Mouse (Mus musculus) stomach, embryonic 16.5 days (tissue): ENCODE measurements around the gene Fgf8. TPM values are rescaled to one million over a fixed set of nuclear protein-coding genes. Genes with fewer than 3 reads are reported as not detected.

ENCODE experiments used
- ATAC-seq: fragments of 200-750 bp; cut with Nextera tagmentation; 2 replicates; pipeline ENCODE4 v1.8.0; 2017; ENCODE audit warnings: moderate number of reproducible peaks, moderate TSS enrichment; ENCODE audit not compliant: insufficient read depth, low FRiP score
- H3K27ac ChIP-seq: fragments of 300-500 bp; sonication (generic); 2 replicates; pipeline ENCODE4 v1.5.1; 2014; ENCODE audit warnings: low read length
- H3K27me3 ChIP-seq: fragments of 300-500 bp; sonication (generic); 2 replicates; pipeline ENCODE4 v1.6.1; 2014; ENCODE audit warnings: low read length, control low read depth, mixed read lengths; ENCODE audit not compliant: control insufficient read depth, insufficient read depth
- H3K36me3 ChIP-seq: fragments of 300-500 bp; sonication (generic); 2 replicates; pipeline ENCODE4 v1.6.1; 2014; ENCODE audit warnings: low read length; ENCODE audit not compliant: control insufficient read depth, insufficient read depth
- H3K4me1 ChIP-seq: fragments of 300-500 bp; sonication (generic); 2 replicates; pipeline ENCODE4 v1.6.1; 2014; ENCODE audit warnings: low read length, control low read depth, mixed read lengths; ENCODE audit not compliant: control insufficient read depth, insufficient read depth
- H3K4me2 ChIP-seq: fragments of 300-500 bp; sonication (generic); 2 replicates; pipeline ENCODE4 v1.6.1; 2014; ENCODE audit warnings: low read depth, low read length, mixed read lengths
- H3K4me3 ChIP-seq: fragments of 300-500 bp; sonication (generic); replicated peaks from 2 replicates; pipeline ENCODE4 v1.5.1; 2014; ENCODE audit warnings: mild to moderate bottlenecking, low read length
- H3K9ac ChIP-seq: fragments of 300-500 bp; sonication (generic); 2 replicates; pipeline ENCODE4 v1.6.1; 2014; ENCODE audit warnings: low read length
- H3K9me3 ChIP-seq: fragments of 300-500 bp; sonication (generic); replicated peaks from 2 replicates; pipeline ENCODE4 v1.6.1; 2016; ENCODE audit warnings: low read length, control low read depth; ENCODE audit not compliant: control insufficient read depth
- WGBS: fragments of 180-500 bp; shearing (Covaris S2); extraction: QIAGEN DNeasy Blood & Tissue Kit; methylation state at CpG from one replicate; pipeline ENCODE4 v1.1.7; 2014; 5-methylcytosine and 5-hydroxymethylcytosine counted together
- polyA plus RNA-seq: library from polyadenylated mRNA; unstranded; fragments of >200 nt; fragmentation: Nextera tagmentation; extraction: Ambion mirVana; gene quantifications from 2 replicates; pipeline ENCODE4 v1.2.1, GENCODE M21; 2015

The Fgf8 gene
- polyA plus RNA-seq, 1 experiment from 2014 or later = not detected

- Histone ChIP-seq H3K4me3 (peak overlapping the region; percentile 35), H3K36me3 (no peaks in the 10 kb centered on the region), H3K9me3 (no peaks in the 10 kb centered on the region), H3K9ac (peak overlapping the region; percentile 42; the same call in 1 of the 2 replicates), H3K27ac (no peak overlapping the region), H3K27me3 (peaks cover 76% of the 10 kb centered on the region), H3K4me2 (peak overlapping the region; percentile 58), H3K4me1 (peaks cover 11% of the 10 kb centered on the region)
- WGBS = 2% methylated on average over 28 of the region's 28 CpGs
- ATAC-seq = peak; percentile 51
These were observed 5.9 kb downstream of the Fgf8 start for GRCm38 (mm10) chr19:45736855-45737207.

DNA sequence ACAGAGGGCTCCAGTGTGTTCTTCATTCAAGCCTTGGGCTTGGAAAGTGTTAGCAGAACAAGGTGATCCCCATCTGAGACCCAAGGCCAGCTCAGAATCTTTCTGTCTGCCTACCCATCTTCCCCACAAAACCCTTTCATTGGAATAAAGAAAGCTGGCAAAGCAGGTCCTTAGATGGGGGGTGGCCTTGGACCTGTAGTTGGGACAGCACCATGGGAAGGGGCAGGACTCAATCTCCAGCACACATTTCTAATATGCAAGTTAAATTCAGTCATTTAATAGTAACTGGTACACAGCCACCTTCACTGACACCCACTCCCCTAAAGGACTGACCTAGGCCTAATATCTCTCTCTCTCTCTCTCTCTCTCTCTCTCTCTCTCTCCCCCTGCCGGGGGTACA lies 6.5 kb downstream of the Fgf8 start:
- WGBS = 50% methylated on average over 1 of the region's 1 CpGs
- Histone ChIP-seq H3K27ac (no peak overlapping the region), H3K4me3 (no peak overlapping the region), H3K4me2 (no peak overlapping the region), H3K4me1 (peaks cover 9% of the 10 kb centered on the region), H3K9me3 (no peaks in the 10 kb centered on the region), H3K36me3 (no peaks in the 10 kb centered on the region), H3K9ac (no peak overlapping the region), H3K27me3 (peaks cover 70% of the 10 kb centered on the region)
- no peak for ATAC-seq

- Histone ChIP-seq H3K4me3 (no peak overlapping the region), H3K27me3 (peaks cover 57% of the 10 kb centered on the region), H3K4me2 (no peak overlapping the region), H3K9ac (no peak overlapping the region), H3K9me3 (no peaks in the 10 kb centered on the region), H3K27ac (no peak overlapping the region), H3K4me1 (peaks cover 9% of the 10 kb centered on the region), H3K36me3 (no peaks in the 10 kb centered on the region)
- ATAC-seq = no peak
- WGBS = 43% methylated on average over 7 of the region's 7 CpGs
These were observed 8.0 kb downstream of the Fgf8 start for GRCm38 (mm10) chr19:45734762-45735161.

- H3K36me3 ChIP-seq = no peaks in the 10 kb centered on the region
- H3K9ac ChIP-seq = no peak overlapping the region
- no peak overlapping the region for H3K27ac ChIP-seq
- H3K4me2 ChIP-seq = no peak overlapping the region
- peaks cover 9% of the 10 kb centered on the region for H3K4me1 ChIP-seq
- peaks cover 51% of the 10 kb centered on the region for H3K27me3 ChIP-seq
- no peak for ATAC-seq
- 75% methylated on average over 5 of the region's 5 CpGs for WGBS
- H3K9me3 ChIP-seq = no peaks in the 10 kb centered on the region
- no peak overlapping the region for H3K4me3 ChIP-seq
These were observed 8.5 kb downstream of the Fgf8 start for GRCm38 (mm10) chr19:45734191-45734590.

GRCm38 (mm10) chr19:45733564-45733963 lies 9.2 kb downstream of the Fgf8 start:
- Histone ChIP-seq H3K27ac (no peak overlapping the region), H3K4me1 (peaks cover 9% of the 10 kb centered on the region), H3K27me3 (peaks cover 45% of the 10 kb centered on the region), H3K4me2 (no peak overlapping the region), H3K9me3 (no peaks in the 10 kb centered on the region), H3K4me3 (no peak overlapping the region), H3K36me3 (no peaks in the 10 kb centered on the region), H3K9ac (no peak overlapping the region)
- WGBS = 23% methylated on average over 10 of the region's 10 CpGs
- ATAC-seq = no peak

DNA sequence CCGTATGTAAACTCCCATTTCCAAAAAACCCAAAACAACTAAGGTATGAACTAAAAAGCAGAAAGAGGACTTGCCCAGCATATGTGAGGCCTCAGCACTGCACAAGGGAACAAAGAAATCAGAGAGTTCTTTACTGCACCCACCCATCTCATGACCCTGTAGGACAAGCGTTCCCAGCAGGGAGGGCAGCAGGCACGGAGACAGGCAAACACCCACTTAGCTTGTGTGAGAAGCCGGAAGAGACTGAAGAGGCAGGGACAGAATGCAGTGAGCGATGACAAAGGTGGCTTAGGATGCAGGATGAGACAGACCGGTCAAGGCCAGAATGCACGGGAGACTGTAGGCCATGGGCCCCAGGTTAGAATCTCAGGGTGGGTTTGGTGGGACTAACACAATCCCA lies 11.1 kb downstream of the Fgf8 start:
- WGBS = 86% methylated on average over 7 of the region's 7 CpGs

GRCm38 (mm10) chr19:45730042-45730441 lies 12.7 kb downstream of the Fgf8 start:
- peaks cover 14% of the 10 kb centered on the region; the same call in 1 of the 2 replicates for H3K27me3 ChIP-seq
- no peak overlapping the region for H3K27ac ChIP-seq
- H3K4me1 ChIP-seq = no peaks in the 10 kb centered on the region; the same call in 1 of the 2 replicates
- H3K9me3 ChIP-seq = no peaks in the 10 kb centered on the region
- H3K36me3 ChIP-seq = no peaks in the 10 kb centered on the region
- WGBS = 71% methylated on average over 8 of the region's 8 CpGs
- no peak overlapping the region for H3K4me2 ChIP-seq
- no peak for ATAC-seq
- H3K4me3 ChIP-seq = no peak overlapping the region
- H3K9ac ChIP-seq = no peak overlapping the region

More for the DNA sequence above, 11.1 kb downstream of the Fgf8 start:
- peaks cover under 1% of the 10 kb centered on the region; the same call in 1 of the 2 replicates for H3K4me1 ChIP-seq
- no peak overlapping the region for H3K4me2 ChIP-seq
- no peak for ATAC-seq
- H3K27ac ChIP-seq = no peak overlapping the region
- H3K9me3 ChIP-seq = no peaks in the 10 kb centered on the region
- H3K36me3 ChIP-seq = no peaks in the 10 kb centered on the region
- H3K4me3 ChIP-seq = no peak overlapping the region
- no peak overlapping the region for H3K9ac ChIP-seq
- peaks cover 28% of the 10 kb centered on the region; the same call in 1 of the 2 replicates for H3K27me3 ChIP-seq

DNA sequence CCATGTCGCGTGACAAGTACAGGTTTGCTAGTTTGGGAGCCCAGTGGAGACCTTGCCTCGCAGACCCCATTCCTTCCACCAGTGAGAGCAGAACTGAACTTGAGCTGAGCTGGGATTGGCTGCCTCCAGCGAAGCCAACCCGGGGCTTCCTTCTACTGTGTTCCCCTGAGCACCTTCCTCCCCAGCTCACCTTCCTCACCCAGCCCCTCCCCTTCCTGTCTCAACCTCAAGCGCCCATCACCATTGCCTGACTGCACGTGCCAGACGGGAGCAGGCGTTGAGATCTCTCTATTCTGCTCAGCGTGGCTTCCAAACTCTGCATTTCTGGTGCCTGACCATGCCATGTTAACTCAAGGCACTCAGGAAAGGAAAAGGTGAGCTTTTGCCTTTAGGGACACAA lies 15.5 kb downstream of the Fgf8 start:
- no peak for ATAC-seq
- H3K4me3 ChIP-seq = no peak overlapping the region
- no peak overlapping the region for H3K4me2 ChIP-seq
- H3K36me3 ChIP-seq = no peaks in the 10 kb centered on the region
- no peaks in the 10 kb centered on the region for H3K9me3 ChIP-seq
- H3K9ac ChIP-seq = no peak overlapping the region
- WGBS = 76% methylated on average over 10 of the region's 10 CpGs
- H3K27ac ChIP-seq = no peak overlapping the region
- no peaks in the 10 kb centered on the region; the same call in 1 of the 2 replicates for H3K4me1 ChIP-seq
- no peaks in the 10 kb centered on the region for H3K27me3 ChIP-seq

GRCm38 (mm10) chr19:45725677-45726277 lies 16.9 kb downstream of the Fgf8 start:
- ATAC-seq = no peak
- no peaks in the 10 kb centered on the region; the same call in 1 of the 2 replicates for H3K4me1 ChIP-seq
- H3K27me3 ChIP-seq = no peaks in the 10 kb centered on the region
- 30% methylated on average over 14 of the region's 14 CpGs for WGBS
- H3K4me3 ChIP-seq = no peak overlapping the region
- H3K36me3 ChIP-seq = no peaks in the 10 kb centered on the region
- no peak overlapping the region for H3K9ac ChIP-seq
- H3K9me3 ChIP-seq = no peaks in the 10 kb centered on the region
- H3K4me2 ChIP-seq = no peak overlapping the region
- H3K27ac ChIP-seq = no peak overlapping the region
